Mouse (Mus musculus) cerebellum, postnatal 4 days (tissue): ENCODE results near the gene Smug1.

Experiments
- DNase-seq, 2 experiments: peaks; one replicate each; pipeline ENCODE4 v3.0.0; 2022; ENCODE audit warnings: low spot score in 2 of 2, mixed read lengths in 1 of 2

Smug1 gene

DNA sequence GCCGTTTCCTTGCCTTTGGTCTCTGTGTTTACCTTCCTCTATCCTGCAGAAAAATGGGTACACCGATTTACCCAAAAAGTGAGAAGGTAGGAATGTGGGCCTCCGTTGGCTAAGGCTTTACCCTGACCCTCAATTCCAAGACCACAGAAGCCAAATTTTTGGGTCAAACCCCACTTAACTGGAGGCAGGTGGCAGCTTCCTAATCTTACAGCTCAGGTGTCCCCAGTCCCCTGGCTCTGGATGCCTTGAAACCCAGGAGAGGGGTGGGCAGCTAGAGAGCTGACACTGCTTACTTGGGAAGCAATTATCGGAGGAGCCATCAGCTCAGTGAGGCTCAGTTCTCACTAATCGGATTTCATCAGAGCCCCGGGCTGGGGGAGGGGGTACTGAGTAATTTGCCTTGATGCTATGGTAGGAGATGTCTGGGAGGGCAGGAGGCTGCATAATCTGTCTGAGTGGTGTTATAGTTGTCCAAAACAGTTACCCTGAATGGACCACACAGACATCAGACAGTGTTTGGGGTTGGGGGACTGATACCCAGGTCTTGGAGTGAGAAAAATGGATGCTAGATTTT lies at the start of gene Smug1:
Smug1 (minus strand) TSS at position 51 of the 574 bp plus-strand sequence.
- no peak for DNase-seq

DNA sequence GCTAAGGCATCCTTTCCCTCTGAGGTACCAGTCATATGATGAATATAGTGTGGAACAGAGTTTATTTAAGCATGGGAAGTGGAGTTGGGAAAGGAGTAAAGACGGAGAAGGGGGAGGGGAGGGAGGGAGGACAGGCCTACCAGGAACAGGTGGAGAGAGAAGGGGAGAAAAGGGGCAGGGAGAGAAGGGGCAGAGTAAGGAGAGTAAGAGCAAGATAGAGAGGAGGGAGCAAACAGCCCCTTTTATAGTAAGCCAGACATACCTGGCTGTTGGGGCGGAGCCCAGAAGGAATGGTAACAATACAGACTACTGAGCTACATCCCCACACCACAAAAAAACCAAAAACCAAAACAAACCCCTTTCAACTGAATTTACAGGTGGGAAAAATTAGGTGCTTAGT lies 49.2 kb upstream of the Smug1 start:
- DNase-seq: no peak

DNA sequence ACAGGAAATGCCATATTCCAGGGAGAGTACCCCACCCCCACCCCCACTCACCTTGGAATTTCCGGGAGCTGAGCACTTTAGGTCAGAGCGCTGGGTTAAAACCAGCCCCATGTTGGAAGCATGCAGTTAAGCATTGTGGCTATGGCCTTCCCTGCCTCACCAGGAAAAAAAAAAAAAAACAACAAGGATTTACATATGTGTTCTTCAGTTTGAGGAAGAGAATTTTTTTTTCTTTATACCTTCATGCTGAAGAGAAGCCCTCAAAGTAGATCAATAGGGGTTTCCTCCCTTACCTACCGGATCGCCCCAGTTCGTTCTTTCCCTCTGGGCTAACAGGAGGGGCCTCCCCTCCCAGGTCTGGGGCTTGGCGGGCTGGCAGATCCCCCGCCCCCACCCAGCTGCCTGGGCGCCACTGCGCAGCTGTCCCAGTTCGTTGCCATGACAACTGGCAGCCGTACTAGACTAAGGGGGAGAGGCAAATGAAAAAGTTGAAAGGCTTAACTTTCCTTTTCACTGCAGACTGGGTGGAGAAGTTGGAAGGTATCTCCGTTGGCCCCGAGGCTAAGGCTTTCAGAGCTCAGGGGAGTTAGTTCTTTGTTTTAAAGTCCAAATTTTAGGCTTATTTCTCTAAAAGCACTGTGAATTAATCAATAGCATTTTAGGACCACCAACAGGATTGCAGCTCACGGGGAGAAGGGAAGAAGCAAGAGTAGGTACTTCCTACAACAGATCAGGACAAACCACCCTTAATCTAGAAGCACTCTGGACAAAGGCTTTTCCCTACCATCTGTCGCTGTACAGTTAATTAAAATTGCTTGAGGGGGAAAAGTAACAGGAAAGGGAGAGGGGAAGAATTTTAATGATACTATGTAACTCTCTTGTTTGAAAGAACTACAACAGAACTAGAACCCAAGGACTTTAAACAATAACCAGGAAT lies 48.3 kb upstream of the Smug1 start:
- peak; percentile 55 to 85 for DNase-seq

DNA sequence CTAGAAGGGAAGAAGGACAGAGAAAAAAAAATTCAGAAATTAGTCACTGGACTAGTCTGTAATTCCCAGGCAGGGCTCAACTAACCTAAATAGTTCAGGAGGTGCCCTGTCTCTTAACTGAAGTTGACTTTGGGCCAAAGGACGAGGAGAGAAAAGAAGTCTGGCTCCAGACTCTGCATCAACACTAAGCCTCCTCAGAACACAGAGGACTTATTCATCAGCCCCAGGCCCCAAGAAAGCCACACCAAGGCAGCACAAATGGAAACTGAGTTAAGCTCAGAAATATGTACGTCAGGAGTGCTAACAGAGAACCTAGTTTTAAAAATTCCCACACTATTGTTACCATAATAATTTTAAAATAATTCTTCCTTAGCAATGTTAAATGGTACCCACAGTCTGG lies 47.3 kb upstream of the Smug1 start:
- DNase-seq: no peak

DNA sequence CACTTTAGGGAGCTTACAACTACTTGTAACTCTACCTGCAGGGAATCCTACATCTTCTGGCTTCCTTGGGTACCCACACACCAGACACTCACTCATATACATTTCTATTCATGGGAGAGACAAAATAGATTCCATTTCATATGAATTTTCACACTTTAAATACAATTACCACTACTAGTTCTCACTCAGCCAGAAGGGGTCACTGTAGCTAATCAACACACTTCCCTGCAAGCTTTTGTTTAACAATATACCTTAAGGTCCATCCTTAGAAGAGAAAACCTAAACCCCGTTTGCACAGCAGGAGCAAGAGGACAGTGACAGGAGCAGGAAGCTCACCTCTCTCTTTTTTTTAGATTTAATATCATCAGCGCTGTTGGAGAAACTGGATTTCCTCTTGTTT lies 38.3 kb upstream of the Smug1 start:
- DNase-seq: no peak

DNA sequence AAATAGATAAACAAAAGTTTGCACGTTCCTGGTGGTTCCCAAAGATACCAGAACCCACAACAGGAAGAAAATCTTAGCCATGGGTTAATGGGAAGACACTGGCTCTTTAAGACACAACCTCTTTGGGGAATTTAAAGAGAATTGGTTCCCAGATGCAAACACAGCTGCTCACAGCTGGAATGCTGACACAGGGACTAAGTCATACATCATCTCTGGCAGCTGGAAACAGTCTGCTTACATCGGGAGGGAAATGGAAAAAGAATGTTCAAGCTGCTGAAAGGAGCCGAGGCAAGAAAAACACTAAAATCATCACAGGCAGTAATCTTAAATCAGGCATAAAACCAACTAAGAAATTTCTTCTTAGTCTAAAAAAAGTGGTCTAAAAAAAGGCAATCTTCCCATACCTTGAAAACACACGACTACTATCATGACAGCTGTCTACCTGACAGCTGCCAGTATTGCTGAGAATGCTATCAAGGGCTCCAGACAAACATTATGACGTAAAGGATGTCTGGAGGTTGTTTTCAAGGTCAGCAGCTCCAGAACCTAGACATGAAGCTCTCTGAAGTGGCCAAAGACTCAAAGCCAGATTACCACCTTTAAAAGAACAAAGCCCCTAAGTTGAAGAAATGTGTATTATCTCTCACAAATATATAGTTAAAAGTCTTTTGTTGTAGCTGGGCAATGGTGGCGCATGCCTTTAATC lies 35.3 kb upstream of the Smug1 start:
- DNase-seq: no peak

DNA sequence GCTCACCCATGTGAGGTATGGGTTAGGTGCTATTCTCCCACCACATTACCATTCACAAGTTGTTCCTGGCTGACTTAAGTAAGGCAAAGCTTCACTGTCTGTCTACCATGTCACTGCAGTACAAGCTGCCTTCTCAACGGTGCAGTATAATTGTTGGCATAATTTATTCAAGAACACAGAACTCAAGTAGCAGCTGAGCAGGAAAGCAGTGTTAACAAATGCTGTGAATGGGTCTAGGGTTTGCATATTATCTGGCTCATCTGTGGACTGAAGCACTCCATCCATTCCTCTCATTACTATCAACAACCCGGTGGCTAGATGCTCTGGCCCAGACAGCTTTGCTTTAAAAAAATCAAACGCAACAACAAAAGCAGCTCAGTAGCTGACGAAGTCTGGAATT lies 30.9 kb upstream of the Smug1 start:
- DNase-seq: no peak

DNA sequence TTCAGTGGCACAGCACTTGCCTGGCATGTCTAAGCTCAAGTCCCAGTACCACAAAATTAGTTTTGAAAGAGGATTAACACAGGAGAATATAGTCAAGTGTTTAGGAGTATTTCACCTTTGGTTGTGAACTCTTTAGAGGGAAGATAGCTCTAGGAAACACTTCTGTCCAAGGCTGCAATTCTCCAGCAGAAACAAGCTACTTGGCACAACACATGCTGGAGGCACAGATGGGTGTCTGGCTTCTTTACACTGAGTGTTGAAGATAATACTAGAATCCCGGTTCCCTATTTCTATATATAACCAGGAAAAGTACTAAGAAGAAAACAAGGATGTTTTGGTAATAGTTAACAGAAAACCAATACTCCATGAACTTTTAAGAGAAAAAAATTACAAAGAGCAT lies 29.9 kb upstream of the Smug1 start:
- DNase-seq: no peak

DNA sequence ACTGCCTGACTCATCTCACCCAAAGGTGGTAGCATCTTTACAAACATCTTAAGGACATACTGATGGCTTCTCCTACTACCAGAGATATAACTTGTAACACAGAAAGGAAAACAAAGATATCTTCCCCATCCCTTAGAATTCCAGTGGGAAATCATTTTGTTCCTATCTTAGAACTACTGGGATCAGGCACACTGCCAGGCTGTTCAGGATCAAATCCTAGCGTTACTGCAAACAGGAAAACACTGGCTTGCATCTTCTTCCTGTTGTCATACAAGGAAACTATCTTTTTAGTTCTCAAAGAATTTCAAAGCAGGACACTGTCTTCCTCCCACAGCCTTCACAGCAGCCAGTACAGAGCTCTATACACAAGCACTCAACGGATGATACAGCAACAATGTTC lies 26.7 kb upstream of the Smug1 start:
- no peak for DNase-seq

DNA sequence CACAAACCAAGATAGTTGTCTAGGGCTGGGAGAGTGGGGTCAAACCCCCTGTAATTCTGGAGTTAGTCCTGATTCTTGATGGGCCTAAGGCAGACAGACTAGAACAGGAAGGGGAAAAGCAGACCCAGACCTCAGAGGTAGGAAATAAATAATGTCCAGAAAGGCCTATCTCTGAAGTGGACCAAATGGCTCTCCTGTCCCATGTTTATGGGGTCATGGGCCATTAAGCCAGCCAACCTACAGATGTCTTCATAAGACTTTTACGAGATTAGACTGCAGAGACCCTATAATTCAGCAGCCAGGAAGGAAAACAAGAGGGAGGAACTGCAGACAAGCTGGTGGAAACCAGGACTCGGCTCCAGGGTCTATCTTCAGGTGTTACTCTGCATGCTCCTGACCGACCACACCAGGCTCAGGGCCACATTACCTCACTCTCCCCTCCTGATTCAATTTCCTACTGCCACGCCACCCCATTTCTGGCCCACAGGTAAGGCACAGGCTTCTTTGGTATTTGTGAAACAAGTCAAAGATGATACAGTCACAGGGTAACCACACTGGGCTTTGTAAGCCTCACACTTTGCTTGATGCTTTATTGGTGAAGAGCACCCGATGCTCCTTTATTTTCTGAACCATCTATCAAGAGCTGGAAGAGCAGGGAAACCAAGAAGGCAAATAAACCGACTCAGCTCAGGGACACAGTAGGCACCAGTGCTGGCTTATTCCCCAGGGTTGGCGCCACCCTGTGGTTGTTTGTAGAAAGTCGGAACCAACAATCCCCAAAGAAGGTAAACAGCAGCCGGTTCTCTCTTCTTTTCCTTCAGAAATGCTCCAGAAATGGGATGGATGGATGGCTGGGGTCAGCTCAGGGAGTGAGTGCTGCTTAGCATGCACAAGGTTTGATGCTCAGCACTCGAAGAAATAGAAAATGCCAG lies 23.9 kb upstream of the Smug1 start:
- peak in 1 of 2 experiments; percentile 63 for DNase-seq

DNA sequence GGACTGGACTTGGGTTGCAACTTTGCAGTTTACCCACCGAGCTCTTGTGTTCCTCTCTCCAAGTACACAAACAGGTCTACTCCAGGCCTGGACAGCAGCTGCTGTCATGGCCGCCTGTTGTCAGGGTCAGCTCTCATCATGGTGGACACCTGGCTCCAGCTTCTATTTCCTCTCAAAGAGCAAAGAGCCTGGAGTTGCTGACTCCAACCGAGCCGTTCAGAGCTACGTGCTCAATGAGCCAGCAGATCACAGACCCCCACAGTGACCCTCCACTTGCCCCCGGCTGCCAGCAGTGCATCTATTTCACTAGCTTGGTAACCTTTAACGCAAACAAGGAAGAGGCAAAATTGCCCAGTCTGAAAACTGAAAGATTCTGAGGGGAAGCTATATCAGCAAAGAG lies 23.2 kb upstream of the Smug1 start:
- no peak for DNase-seq

DNA sequence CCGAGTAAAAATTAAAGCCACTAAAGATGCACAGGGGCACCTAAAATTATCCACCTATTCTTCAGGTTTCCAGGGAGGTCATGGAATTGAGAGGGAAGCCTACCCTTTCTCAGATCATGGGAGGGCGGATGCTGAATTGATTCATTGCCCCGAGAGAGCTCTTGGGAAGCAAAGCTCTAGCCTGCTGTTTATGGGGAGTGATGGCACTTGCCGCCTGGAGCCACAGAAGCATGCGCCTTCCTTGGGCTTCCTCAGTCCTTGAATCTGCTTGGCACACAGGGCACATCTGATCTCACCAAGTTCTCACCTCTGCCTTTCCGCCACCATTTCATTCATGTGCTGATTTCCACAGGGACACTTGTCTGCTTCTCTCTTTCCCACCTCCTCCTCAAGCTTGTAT lies 20.9 kb upstream of the Smug1 start:
- DNase-seq: no peak

DNA sequence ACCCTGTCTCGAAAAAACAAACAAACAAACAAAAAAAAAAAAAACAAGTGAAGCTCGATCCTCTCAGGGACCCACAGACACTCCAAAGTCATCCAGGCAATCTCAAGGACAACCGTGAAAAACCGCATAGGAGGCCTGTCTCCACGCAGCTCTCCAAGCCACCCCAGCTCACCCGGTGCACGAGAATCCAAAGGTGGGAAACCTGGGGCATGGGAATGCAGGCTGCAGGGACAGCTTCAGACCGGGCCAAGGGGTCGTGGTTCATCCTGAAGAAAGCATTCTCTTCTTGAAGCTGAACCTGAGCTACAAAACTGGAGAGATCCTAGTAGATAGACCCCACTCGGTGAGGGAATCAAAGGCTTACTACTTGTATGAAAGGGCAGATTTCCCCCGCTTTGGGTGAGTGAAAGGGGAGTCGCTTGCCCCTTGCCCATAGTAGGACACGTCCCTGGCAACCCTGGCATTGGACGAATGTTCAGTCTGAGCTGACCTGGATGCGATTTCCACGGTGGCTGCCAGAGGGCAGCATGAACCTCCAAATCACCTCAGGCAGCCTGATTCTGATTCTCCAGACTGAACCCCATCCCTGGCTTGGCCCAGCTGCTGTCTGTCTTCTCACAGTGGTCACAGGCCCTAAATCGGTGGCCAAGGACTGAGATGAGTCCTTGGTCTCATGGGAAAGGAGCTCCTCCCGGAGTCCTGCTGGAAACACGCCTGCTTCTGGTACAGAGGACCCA lies 18.7 kb upstream of the Smug1 start:
- DNase-seq: peak in 1 of 2 experiments; percentile 65

DNA sequence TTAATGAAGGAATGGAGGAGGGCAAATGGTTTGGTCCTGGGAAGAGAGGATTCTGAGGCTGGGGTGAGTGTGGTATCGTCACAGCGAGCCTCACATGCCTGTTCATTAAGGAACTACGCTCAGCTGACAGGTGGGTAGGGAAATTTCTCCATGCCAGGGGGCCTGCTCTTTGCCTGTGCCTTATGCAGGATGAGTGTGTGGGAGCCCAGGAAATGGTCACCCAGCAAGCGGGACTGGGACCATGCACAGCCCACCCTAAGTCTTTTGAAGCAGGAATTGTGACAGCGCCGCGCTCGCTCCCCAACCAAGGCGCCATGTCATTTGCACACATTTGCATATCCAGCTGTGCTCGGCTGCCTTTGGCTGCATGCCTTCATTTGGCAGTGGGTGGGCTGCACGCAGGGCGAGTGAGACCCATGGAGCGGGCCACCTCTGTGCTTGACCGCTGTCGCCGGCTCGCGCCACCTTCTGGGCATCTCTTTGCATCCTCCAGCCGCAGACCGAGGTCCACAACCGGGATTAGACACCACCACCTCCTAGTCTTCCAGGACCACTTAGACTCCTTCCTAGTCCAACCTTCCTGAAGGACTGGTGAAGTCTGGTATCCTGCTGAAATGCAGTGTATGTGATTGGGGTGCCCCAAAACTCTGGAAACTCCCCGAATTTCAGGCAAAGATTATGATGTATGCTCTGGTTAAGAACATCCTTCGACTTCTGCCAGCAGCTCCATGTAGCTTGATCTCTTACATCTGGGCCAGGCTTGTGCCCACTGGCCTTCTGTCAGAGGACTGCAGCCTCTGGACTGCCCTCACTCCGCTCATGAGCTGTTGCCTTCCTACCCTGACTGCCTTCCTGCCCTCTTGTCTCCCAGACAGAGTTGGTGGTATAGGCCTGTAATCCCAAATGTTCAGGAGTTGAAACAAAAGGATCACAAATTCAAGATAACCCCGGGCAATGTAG lies 17.0 kb upstream of the Smug1 start:
- DNase-seq: no peak

DNA sequence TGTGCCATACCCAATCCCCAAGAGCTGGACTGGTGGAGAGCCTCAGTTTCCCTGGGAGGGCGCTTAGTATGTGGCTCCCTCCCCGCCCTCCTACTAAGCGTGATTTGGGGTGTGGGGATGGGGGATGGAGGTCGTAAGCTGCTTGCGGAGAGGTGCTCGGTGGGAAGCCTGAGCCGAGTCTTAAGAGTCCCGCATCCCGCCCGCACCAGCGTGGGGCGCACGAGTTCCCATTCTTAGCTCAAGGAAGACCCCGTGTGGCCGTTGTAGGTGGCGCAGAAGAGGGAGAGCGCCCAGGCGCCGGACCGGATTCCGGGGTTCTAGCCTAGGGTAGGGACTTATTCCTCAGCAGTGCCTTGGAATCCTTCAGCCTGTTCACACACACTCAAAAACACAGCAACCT lies 16.2 kb upstream of the Smug1 start:
- peak in 1 of 2 experiments; percentile 58 for DNase-seq

DNA sequence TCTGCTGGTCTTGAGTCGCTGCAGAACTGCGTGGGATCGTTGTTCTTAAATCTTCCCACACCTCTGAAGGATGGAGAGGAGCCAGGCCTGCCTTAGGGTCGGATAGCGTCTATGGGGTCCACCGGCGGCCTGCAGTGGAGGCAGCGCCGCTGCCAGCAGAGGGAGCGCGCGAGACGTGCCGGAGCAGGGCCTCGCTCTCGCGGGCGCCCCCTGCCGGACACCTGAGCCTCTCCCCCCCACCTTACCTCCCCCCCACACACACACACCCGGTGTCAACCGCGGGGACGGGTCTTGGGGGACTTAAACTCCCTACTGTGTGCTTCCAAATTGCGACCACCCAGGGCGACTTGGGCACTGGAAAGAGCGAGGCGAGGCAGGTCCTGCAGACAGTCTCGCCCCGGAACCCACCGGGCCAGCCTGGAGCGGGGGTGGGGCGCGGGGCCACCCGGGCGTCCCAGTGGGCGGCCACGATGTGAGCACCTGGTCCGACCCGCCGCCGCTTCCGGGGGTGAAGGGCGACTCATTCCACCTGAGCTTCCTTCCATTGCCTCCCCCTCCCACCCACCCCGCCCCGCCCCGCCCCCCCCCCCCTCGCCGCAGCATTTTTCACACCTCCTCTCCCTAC lies 15.4 kb upstream of the Smug1 start:
- DNase-seq: peak; percentile 69 to 87

DNA sequence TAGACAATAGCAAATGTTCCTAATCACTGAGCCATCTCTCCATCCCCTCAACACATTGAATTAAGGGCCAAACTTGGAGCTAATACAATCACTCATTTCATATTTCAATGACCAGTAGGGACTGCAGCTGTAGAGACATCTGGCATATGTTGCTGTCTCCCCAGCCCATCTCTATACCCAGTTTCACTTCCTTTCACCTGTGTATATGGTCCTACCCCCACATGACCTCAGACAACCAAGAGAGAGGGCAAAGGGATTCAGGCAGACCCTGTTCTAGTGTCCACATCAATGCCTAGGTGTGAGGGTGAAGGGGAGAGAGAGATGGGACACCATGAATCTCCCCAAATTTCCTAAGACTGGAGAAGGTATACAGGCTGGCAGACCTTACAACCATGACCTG lies 13.5 kb upstream of the Smug1 start:
- no peak for DNase-seq

DNA sequence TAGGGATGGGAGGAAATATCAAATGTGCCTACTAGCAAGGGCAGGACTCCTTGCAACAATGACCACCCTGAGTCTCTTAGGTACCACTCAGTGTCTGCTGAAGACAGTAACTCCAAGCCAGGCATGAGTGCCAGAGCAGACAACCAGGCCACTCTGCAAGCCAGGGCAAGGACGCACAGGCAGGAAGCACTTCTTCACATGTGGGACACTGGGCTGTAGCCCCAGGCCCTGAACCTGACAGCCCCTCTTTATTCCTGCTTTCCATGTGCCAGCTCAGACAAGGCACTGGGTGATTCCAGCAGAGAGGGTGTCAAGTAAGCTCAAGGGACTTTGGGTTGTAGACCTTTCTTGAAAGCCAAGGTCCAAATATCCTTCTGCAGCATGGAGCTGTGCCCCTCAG lies 11.9 kb upstream of the Smug1 start:
- DNase-seq: no peak

DNA sequence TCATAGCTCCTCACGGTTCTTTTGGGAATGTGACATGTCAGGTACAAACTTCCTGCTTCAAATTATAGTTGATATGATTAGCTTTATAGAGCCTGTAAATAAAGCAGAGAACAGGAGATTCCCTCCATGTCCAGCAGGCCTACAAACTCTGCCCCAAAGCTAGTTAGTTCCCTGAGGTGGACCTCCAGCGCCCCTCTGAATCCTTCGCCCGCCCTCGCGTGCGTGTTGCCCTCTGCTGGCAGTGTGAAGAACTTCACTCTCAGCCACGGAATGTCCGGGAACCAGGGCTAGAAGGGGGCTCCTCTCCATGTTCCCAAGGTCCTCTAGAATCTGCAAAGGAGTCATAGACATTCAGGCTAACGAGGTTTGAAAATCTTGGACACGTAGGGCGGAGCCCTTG lies 11.2 kb upstream of the Smug1 start:
- DNase-seq: no peak
